Mouse (Mus musculus) hindbrain, embryonic 16.5 days (tissue): ENCODE measurements around the gene Ushbp1. TPM values are rescaled to one million over a fixed set of nuclear protein-coding genes. Genes with fewer than 3 reads are reported as not detected.

Experiments used
- ATAC-seq: fragments of 200-750 bp; cut with Nextera tagmentation; 2 replicates; pipeline ENCODE4 v1.8.0; 2017; ENCODE audit warnings: moderate TSS enrichment, moderate library complexity
- H3K27ac ChIP-seq: fragments of 300-500 bp; sonication (generic); 2 replicates; pipeline ENCODE4 v1.5.1; 2014; ENCODE audit warnings: low read depth, mild to moderate bottlenecking, control low read depth, low read length, moderate library complexity
- H3K27me3 ChIP-seq: fragments of 300-500 bp; sonication (generic); replicated peaks from 2 replicates; pipeline ENCODE4 v1.6.1; 2014; ENCODE audit warnings: low read length; ENCODE audit not compliant: control insufficient read depth, insufficient read depth
- H3K36me3 ChIP-seq: fragments of 300-500 bp; sonication (generic); 2 replicates; pipeline ENCODE4 v1.6.1; 2014; ENCODE audit warnings: mild to moderate bottlenecking, low read length, moderate library complexity, mixed read lengths; ENCODE audit not compliant: control insufficient read depth, insufficient read depth
- H3K4me1 ChIP-seq: fragments of 300-500 bp; sonication (generic); 2 replicates; pipeline ENCODE4 v1.6.1; 2014; ENCODE audit warnings: low read depth, low read length; ENCODE audit not compliant: control insufficient read depth, insufficient read depth
- H3K4me2 ChIP-seq: fragments of 300-500 bp; sonication (generic); 2 replicates; pipeline ENCODE4 v1.6.1; 2014; ENCODE audit warnings: mild to moderate bottlenecking, low read length, control low read depth, moderate library complexity
- H3K4me3 ChIP-seq: fragments of 300-500 bp; sonication (generic); 2 replicates; pipeline ENCODE4 v1.5.1; 2014; ENCODE audit warnings: mild to moderate bottlenecking, low read length, control low read depth, moderate library complexity
- H3K9ac ChIP-seq: fragments of 300-500 bp; sonication (generic); 2 replicates; pipeline ENCODE4 v1.6.1; 2014; ENCODE audit warnings: low read depth, mild to moderate bottlenecking, control low read depth, low read length, moderate library complexity
- H3K9me3 ChIP-seq: fragments of 300-500 bp; sonication (generic); 2 replicates; pipeline ENCODE4 v1.6.1; 2014; ENCODE audit warnings: mild to moderate bottlenecking, low read length, moderate library complexity; ENCODE audit not compliant: control insufficient read depth
- WGBS: fragments of 180-500 bp; shearing (Covaris S2); extraction: QIAGEN DNeasy Blood & Tissue Kit; methylation state at CpG from one replicate; pipeline ENCODE4 v1.1.7; 2014; 5-methylcytosine and 5-hydroxymethylcytosine counted together
- polyA plus RNA-seq: library from polyadenylated mRNA; unstranded; fragments of >200 nt; fragmentation: Nextera tagmentation; extraction: Ambion mirVana; gene quantifications from 2 replicates; pipeline ENCODE4 v1.2.1, GENCODE M21; 2015

Gene Ushbp1
- polyA plus RNA-seq, 1 experiment from 2014 or later, result 7.3 TPM

DNA sequence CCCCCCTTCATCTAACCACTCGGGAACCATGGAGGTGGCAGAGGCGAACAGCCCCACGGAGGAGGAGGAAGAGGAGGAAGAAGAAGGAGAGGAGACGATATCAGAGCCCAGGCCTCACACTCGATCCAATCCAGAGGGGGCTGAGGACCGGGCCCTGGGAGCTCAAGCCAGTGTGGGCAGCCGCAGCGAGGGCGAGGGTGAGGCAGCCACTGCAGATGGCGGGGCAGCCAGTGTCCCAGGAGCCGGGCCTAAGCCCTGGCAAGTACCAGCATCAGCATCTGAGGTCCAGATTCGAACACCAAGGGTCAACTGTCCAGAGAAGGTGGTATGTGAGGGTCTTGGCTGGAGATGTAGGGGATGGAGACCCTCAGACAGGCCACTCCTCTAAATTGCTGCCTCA lies 2.1 kb upstream of the Ushbp1 start:
- 86% methylated on average over 12 of the region's 12 CpGs for WGBS
- Histone ChIP-seq H3K9ac (no peak overlapping the region), H3K27me3 (no peaks in the 10 kb centered on the region), H3K4me2 (peak overlapping the region; percentile 97), H3K27ac (no peak overlapping the region), H3K36me3 (peaks cover 7% of the 10 kb centered on the region; the same call in 1 of the 2 replicates), H3K9me3 (no peaks in the 10 kb centered on the region), H3K4me3 (peak overlapping the region; percentile 80), H3K4me1 (peaks cover 12% of the 10 kb centered on the region)
- ATAC-seq, result no peak

DNA sequence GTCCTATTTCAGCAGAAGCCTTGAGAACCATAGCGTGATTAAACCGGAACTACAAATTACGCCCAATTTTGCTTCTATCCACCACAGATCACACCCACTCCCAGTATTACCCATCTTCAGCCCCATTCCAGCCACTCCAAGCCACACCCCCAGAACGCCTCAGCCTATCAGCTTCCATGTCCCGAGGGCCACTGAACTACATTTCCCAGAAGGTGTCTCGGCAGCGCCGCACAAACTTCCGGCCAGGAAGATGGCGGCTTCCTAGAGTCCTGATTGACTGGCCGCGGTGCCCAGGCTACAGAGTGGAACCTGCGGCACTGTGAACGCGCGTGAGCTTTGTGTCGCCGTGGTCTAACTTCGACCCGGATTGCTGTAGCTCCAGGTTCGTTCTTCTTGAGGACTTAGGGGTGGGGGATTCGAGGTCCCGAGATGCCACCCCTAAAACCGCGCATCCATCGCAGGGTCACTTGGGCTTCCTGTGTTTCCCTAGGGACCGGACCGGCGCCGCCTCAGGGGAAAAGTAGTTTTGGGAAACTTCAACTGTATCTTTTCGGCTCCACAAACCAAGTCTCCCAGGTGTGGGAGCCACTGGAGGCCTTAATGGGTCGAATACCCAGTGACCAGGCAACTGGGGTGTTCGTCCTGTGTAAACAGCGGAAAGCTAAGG lies 1.2 kb upstream of the Ushbp1 start, which contains the start of gene Babam1:
Gene Babam1 (plus strand): TSS at position 223 of the 667 bp plus-strand sequence.
- Histone ChIP-seq H3K9me3 (no peaks in the 10 kb centered on the region), H3K4me2 (peak within 1 kb of the TSS; percentile 97), H3K36me3 (peaks cover 7% of the 10 kb centered on the region; the same call in 1 of the 2 replicates), H3K4me1 (peaks cover 12% of the 10 kb centered on the region), H3K27ac (peak within 1 kb of the TSS; percentile 72), H3K27me3 (no peaks in the 10 kb centered on the region), H3K9ac (peak within 1 kb of the TSS; percentile 85), H3K4me3 (peak within 1 kb of the TSS; percentile 80)
- peak; percentile 98 for ATAC-seq
- under 1% methylated on average over 34 of the region's 34 CpGs for WGBS

DNA sequence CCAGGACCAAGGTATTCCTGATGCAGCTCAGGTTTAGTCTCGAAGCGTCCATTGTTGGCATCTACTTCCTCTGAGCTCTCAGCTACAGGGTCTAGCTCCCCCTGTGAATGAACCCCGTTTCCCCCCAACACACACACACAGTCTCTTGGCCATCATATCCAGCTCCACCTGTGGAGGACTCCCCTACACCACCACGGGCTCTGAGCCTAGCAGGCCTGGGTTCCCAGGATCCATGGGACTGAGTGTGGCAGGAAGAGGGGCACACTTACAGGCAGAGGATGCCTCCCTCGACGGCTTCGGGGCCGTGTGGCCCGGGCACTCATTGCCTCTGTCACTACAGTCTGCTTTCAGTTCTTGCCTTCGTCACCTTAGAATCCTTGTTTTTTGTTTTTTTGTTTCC lies 531 bp downstream of the Ushbp1 start:
- 77% methylated on average over 10 of the region's 10 CpGs for WGBS
- Histone ChIP-seq H3K9me3 (no peaks in the 10 kb centered on the region), H3K4me2 (peak overlapping the region; percentile 11; the same call in 1 of the 2 replicates), H3K36me3 (peaks cover 7% of the 10 kb centered on the region; the same call in 1 of the 2 replicates), H3K4me1 (peaks cover 12% of the 10 kb centered on the region), H3K27ac (no peak overlapping the region), H3K9ac (no peak overlapping the region), H3K4me3 (no peak overlapping the region; the same call in 1 of the 2 replicates), H3K27me3 (no peaks in the 10 kb centered on the region)
- no peak for ATAC-seq

DNA sequence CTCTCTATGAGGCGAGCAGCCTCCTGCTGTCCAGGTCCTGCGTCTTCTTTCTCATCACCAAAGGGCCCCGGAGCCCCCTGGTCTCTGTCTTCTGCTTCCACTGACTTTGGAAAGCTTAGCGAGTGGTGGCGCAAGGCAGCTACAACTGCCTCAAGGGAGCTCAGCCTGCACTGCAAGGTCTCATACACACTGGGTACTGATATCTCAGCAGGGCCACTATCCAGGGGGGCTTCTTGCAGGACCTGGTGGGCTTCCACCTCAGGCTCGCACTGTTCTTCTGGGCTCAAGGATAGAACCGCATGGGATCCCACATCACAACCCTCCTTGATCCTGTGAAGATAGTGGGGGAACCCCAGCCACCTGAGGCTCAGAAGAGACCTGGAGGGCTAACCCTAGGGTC lies 1.1 kb downstream of the Ushbp1 start:
- H3K4me2 ChIP-seq, result peak overlapping the region; percentile 14; the same call in 1 of the 2 replicates
- H3K9me3 ChIP-seq, result no peaks in the 10 kb centered on the region
- 85% methylated on average over 7 of the region's 7 CpGs for whole genome bisulfite sequencing
- no peaks in the 10 kb centered on the region for H3K27me3 ChIP-seq
- H3K4me3 ChIP-seq, result no peak overlapping the region
- no peak for ATAC-seq
- H3K36me3 ChIP-seq, result peaks cover 7% of the 10 kb centered on the region; the same call in 1 of the 2 replicates
- no peak overlapping the region for H3K9ac ChIP-seq
- H3K4me1 ChIP-seq, result peaks cover 12% of the 10 kb centered on the region
- no peak overlapping the region for H3K27ac ChIP-seq

DNA sequence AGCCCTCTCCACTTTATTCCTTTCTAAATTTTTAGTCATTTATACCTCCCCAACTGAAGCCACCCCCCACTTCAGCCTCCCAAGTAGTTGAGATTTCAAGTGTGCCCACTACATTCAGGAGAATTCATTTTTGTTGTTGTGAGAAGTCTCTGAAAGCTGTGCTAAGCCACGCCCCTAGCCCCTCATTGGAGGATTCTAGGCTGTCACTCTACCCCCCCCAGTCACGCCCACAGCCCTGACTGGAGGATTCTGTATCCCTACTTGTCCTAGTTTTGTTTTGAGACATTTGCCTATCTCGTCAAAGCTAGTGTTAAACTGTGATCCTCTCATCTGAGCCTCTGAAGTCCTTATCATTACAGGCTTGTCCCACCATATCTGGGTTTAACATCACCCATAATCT lies 2.7 kb downstream of the Ushbp1 start:
- Histone ChIP-seq H3K27me3 (no peaks in the 10 kb centered on the region), H3K36me3 (no peaks in the 10 kb centered on the region), H3K9me3 (no peaks in the 10 kb centered on the region), H3K27ac (no peak overlapping the region), H3K4me1 (peaks cover 12% of the 10 kb centered on the region), H3K4me3 (no peak overlapping the region), H3K4me2 (no peak overlapping the region), H3K9ac (no peak overlapping the region)
- ATAC-seq, result no peak
- 12% methylated on average over 3 of the region's 3 CpGs for whole genome bisulfite sequencing

DNA sequence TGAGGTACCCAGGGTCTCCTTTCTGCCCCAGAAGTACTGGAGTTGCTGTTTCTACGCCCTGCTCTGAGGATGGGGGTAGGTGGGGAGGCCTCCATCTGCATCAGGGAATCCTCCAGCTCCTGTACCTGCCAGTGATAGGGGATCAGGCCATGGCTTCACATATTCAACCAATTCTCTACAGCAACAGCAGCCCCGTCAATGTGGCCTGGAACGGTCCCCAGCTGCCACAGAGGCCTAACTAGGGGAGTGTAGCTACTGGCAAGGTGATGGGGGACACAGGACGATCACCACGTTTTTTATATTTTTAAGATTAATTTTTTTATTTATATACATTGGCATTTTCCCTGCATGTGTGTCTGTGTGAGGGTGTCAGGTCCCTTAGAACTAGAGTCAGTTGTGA lies 3.2 kb downstream of the Ushbp1 start:
- Histone ChIP-seq H3K9ac (no peak overlapping the region), H3K4me1 (peaks cover 7% of the 10 kb centered on the region), H3K4me3 (no peak overlapping the region), H3K9me3 (no peaks in the 10 kb centered on the region), H3K27ac (no peak overlapping the region), H3K4me2 (no peak overlapping the region), H3K27me3 (no peaks in the 10 kb centered on the region), H3K36me3 (no peaks in the 10 kb centered on the region)
- 89% methylated on average over 5 of the region's 5 CpGs for WGBS
- no peak for ATAC-seq

DNA sequence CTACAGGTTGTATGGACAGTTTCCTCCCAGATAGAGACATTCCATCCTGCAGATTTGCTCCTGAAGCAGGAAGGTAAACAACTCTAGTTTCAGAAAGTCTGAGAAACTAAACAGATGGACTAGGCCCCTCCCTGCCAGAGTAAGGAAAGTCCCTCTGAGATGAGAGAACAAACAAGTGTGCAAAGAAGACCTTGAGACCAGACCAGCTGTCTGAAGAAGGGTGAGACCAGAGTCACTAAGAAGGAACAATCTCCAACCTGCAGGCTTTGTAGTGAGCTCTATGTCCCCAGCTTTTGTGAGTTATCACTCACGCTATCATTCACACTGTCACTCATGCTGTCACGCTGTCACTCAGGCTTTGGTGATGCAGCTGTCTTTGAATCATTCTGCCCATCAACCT lies 3.9 kb downstream of the Ushbp1 start:
- Histone ChIP-seq H3K9ac (no peak overlapping the region), H3K27ac (no peak overlapping the region), H3K4me2 (no peak overlapping the region), H3K36me3 (no peaks in the 10 kb centered on the region), H3K9me3 (no peaks in the 10 kb centered on the region), H3K4me1 (0 out of 2 replicates have a peak, but pooled peaks cover 4% of the 10 kb centered on the region), H3K27me3 (no peaks in the 10 kb centered on the region), H3K4me3 (no peak overlapping the region)
- WGBS, result 81% methylated on average over 2 of the region's 2 CpGs
- ATAC-seq, result no peak

DNA sequence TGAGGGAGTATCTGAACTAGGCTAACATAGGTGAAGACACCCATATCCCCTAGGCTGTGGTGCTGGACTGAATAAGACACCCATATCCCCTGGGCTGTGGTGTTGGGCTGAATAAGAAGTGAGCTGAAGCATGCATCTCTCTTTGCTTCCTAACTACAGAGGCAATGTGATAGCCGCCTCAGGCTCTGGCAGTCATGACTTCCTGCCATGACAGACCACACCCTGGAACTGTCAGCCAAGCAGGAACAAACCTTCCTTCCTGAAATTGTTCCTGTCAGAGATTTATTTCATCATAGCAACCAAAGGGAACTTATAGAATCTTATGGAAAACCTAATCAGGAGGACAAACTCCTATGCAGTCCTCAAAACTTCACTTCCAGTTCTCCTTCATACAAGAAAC lies 7.3 kb downstream of the Ushbp1 start:
- Histone ChIP-seq H3K4me3 (no peak overlapping the region), H3K9me3 (no peaks in the 10 kb centered on the region), H3K4me2 (no peak overlapping the region), H3K27me3 (no peaks in the 10 kb centered on the region), H3K4me1 (no peaks in the 10 kb centered on the region), H3K36me3 (no peaks in the 10 kb centered on the region), H3K9ac (no peak overlapping the region), H3K27ac (no peak overlapping the region)
- no peak for ATAC-seq
- whole genome bisulfite sequencing, result 88% methylated on average over 1 of the region's 1 CpGs

DNA sequence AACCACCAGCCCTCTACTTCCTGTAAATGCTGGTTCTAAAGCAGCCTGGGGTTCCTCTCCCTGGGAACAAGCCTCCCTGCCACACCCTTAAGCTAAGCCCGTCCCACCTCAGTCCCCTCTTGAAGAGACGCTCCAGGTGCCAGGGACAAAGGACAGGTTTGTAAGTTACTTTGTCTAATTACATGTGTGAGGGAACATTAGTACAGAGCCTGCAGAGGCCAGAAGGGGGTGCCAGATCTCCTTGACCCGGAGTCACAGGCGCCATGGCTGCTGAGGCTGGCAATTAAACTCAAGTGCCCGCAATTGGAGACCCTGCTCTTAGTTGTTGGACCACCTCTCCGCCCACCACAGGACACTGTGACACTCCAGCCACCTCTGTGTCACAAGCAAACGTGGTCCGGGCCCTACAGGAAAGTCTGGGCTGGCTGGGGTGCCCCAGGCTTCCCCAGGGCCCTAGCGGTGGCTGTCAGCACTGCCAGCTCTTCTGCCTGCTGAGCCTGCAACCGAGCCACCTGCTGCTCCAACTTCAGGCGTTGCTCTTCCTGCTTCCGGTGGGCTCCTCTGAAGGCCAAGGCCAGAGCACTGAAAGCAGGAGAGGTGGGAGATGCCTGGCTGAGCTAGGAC lies 10.3 kb downstream of the Ushbp1 start:
- Histone ChIP-seq H3K9ac (no peak overlapping the region), H3K4me1 (peaks cover 14% of the 10 kb centered on the region), H3K27ac (no peak overlapping the region), H3K4me3 (no peak overlapping the region), H3K36me3 (no peaks in the 10 kb centered on the region), H3K9me3 (no peaks in the 10 kb centered on the region), H3K27me3 (no peaks in the 10 kb centered on the region), H3K4me2 (no peak overlapping the region)
- ATAC-seq, result no peak
- 76% methylated on average over 12 of the region's 12 CpGs for WGBS
